Mouse (Mus musculus): ENCODE data around the gene Arhgef40. TPM values are rescaled to one million over a fixed set of nuclear protein-coding genes. Genes with fewer than 3 reads are reported as not detected.

Gene Arhgef40
- total RNA-seq (2023) = under 1 TPM; 0.74 to 0.93 TPM

DNA sequence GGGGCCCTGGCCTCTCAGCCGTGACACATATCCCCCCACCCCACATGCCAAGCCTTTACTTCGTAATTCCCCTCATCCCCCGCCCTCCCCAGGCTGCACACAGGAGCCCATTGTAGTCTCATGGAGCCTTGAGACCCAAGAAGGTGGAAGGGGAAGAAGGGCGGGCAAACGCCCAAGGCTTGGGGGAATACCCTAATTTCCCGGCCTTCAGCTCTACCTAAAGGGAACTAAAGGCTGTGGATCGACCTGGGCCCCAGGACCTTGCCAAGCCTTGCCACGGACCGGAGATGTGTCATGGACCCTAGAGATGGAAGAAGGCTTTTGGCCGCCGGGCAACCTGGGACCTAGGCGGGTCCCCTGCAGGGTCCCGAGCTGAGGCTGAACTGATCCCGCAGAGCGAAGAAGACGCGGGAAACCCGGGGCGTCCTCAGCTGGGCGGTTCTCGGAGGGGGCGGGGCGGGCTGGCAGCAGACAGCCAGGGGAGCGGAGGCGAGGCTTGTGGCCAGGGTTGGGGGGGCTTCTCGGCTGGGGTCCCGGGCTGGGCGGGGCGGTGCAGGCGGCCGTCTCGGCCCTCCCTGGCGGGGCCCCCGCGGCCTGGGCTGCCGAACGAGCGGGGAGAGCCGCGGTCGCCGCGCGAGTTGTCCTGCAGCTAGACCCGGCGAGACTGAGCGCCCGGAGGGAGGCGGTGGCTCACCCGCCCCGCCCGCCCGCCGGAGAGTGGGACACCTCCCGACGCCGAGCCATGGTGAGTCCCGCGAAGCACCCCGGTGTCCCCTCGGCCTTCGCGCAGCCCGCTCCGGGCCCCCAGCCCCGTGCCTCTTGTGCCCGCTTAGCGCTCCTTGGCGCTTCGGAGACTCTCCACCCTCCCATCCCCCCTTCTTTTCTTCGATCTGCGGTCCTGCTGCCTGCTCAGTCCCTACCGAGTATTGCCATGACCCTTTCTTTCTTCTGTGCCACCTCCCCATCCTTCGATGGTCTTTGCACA lies at the start of gene Arhgef40:
Gene Arhgef40 (plus strand): TSS at position 473 of the 985 bp plus-strand sequence.

DNA sequence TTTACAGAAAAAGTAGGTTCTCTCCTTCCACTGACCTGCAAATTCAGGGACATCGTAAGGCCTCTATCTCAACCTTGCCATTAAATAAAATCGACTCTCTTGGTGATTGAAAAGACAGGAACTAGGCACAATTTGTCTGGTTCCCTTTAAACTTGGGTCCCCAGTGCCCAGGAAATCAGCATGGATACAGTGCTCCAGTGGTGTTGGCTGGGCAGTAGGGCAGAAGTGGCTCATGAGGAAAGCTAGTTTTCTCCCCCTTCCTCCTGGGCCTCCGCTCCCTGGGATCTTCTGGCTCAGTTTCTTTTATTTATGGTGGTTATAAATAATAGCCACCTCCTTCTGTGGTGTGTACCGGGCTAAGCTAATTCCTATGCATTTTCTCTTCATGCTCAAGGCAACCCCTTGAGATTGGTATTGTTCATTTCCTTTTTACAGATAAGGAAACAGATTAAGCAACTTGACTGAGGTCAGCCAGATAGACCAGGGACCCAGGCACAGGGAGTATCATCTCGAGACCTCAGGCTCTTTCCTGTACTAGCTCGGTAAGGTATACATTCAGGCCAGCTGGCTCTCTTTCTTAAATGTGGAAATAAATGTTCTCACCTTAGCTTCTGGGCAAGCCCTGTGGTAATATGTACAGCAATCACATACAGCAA lies 31.1 kb downstream of the Arhgef40 start, which contains the start of gene Tmem253:
Gene Tmem253 (plus strand): TSS at position 214 of the 656 bp plus-strand sequence.

DNA sequence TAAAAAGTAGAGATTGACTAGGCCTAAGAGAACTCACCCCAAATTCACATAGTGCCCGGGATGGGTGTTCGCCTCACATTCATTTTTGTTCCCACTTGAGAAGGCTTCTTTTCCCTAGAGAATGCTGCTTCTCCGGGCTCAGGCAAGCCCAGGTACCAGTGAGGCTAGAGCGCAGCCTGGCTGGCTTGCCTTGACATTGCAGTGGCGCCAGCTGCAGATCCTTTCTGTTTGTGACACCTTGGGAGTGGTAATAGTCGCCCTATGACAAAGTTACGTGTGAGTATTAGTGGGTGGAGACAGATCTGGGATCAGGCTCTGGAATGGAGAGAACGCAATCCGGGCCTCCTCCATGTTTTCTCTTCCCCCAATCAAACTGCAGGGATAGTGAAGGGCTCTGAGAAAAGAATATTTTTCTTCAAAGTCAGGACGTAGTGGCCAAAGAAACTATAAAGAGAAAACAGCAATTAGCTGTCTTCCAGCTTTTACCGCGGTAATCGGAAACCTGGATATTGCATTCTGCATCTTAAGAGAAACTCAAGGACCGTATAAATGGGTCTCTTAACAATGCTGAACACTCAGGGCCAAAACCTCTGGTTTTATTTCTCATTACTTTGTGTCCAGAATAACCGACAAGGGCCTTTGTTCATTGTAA lies 36.1 kb downstream of the Arhgef40 start, which contains the start of gene Zfp219:
Gene Zfp219 (minus strand): TSS at position 248 of the 652 bp plus-strand sequence.

DNA sequence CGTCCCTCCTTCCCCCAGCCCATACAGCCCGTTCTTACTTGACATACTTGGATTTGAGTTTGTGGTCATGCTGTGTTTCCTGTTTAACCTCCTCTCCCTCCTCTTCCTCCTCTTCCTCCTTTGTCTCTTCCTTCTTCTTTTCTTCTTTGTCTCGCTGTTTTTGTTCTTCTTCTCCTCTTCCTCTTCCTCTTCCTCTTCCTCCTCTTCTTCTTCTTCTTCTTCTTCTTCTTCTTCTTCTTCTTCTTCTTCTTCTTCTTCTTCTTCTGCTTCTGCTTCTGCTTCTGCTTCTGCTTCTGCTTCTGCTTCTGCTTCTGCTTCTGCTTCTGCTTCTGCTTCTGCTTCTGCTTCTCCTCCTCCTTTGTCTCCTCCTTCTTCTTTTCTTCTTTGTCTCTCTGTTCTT lies 57.8 kb downstream of the Arhgef40 start, which contains the start of gene Olfr221:
Gene Olfr221 (minus strand): TSS at position 101 of the 400 bp plus-strand sequence.

Other genes with a start within 250 kb of the Arhgef40 start
- not detected for gene Ang4, start 211.1 kb upstream of the Arhgef40 start, total RNA-seq (2023)
- not detected for gene AY358078, start 184.7 kb upstream of the Arhgef40 start, total RNA-seq (2023)
- gene Ear6, start 131.0 kb upstream of the Arhgef40 start, total RNA-seq (2023) = not detected
- gene Mettl17, start 99.9 kb upstream of the Arhgef40 start, total RNA-seq (2023) = 10 to 100 TPM; 54.9 to 75.6 TPM
- gene Slc39a2, start 91.8 kb upstream of the Arhgef40 start, total RNA-seq (2023) = 1 to 10 TPM in 1 of 2 experiments, under 1 TPM in 1; 0.92 to 1.5 TPM
- not detected for gene Ndrg2, start 70.6 kb upstream of the Arhgef40 start, total RNA-seq (2023)
- gene Tppp2, start 66.3 kb upstream of the Arhgef40 start, total RNA-seq (2023) = not detected
- not detected for gene Rnase13, start 61.9 kb upstream of the Arhgef40 start, total RNA-seq (2023)
- 1 to 10 TPM in 1 of 2 experiments, not detected in 1; 1.4 TPM for gene Tmem253, start 30.9 kb downstream of the Arhgef40 start, total RNA-seq (2023)
- gene Zfp219, start 36.0 kb downstream of the Arhgef40 start, total RNA-seq (2023) = 10 to 100 TPM; 10.5 to 15.3 TPM
- not detected for gene Olfr221, start 57.7 kb downstream of the Arhgef40 start, total RNA-seq (2023)
- 100 to 1,000 TPM; 383 to 402 TPM for gene Hnrnpc, start 119.3 kb downstream of the Arhgef40 start, total RNA-seq (2023)
- 10 to 100 TPM; 43.9 to 52.4 TPM for gene Rpgrip1, start 126.0 kb downstream of the Arhgef40 start, total RNA-seq (2023)
- gene Supt16, start 212.7 kb downstream of the Arhgef40 start, total RNA-seq (2023) = 10 to 100 TPM; 74.7 to 77.2 TPM